Mouse (Mus musculus): ENCODE results near the gene Synpo2l. TPM values are rescaled to one million over a fixed set of nuclear protein-coding genes. Genes with fewer than 3 reads are reported as not detected.

Gene Synpo2l
- total RNA-seq, 2 experiments from 2014 or later = 0.15 to 0.23 TPM

GRCm38 (mm10) chr14:20626971-20627370 lies 41.2 kb downstream of the Synpo2l start:
- no peak overlapping the region for H3K4me3 ChIP-seq
- no peak for DNase-seq (ENCODE audit: low spot score in 2 of 2)
- TF ChIP-seq CTCF (conservative IDR thresholded peaks at IDR 0.05) = no peak

DNA sequence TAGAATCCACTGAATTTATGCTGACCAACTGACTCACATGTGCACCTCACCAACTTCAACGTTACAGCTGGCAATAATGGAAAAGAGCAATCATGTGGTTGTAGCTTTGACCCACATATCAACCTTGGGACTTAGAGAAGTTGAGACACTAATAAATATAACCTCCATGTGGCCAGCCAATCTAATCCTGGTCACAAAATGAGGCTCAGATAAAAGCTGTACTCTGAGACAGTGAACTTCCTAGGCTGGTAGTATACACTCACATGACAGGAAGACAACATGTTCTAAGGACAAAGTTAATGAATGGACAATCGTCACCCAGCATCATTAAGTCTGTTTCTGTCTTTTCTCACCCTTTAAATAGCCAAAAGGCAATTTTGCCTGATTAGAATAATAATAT lies 41.7 kb downstream of the Synpo2l start:
- H3K4me3 ChIP-seq = no peak overlapping the region
- H3K27ac ChIP-seq = no peak overlapping the region
- TF ChIP-seq CTCF (conservative IDR thresholded peaks at IDR 0.05) = no peak
- DNase-seq (ENCODE audit: low spot score in 2 of 2) = no peak

More at GRCm38 (mm10) chr14:20626971-20627370, 41.2 kb downstream of the Synpo2l start:
- H3K27ac ChIP-seq = no peak overlapping the region

DNA sequence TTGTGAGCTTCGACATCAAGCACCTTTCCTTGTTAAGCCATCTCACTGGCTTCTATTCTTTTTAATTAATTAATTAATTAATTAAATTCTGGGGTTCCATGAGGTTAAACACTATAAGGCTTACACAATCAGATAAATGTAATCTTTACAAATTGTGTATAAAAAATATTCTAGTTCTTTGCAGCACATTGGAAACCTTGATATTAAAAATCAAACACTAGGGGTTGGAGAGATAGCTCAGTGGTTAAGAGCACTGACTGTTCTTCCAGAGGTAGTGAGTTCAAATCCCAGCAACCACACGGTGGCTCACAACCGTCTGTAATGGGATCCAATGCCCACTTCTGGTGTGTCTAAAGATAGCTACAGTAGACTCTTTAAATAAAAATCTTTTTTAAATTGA lies 45.2 kb downstream of the Synpo2l start:
- Histone ChIP-seq H3K27ac (peak overlapping the region; percentile 66; the same call in 1 of the 2 replicates), H3K4me3 (no peak overlapping the region)
- DNase-seq (ENCODE audit: low spot score in 2 of 2) = no peak
- TF ChIP-seq CTCF (conservative IDR thresholded peaks at IDR 0.05) = no peak

DNA sequence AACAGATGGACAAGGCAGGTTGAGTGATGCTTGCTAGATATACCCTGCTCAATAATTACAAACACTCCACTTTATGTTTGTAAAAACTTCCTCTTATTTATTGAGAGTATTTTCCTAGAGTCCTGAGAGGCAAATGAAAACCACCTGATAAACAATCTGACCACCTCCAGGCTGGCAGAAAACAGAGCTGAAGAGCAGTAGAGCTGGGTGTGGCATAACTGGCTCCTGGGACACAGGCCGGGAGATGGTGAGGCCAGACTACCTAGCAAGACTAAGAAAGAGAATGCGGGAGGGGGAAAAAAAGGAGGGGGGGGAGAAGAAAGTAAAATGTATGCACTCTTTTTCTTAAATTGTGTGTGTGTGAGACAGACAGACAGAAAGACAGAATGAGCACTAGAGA lies 45.7 kb downstream of the Synpo2l start:
- H3K4me3 ChIP-seq = no peak overlapping the region
- peak overlapping the region; percentile 66 for H3K27ac ChIP-seq
- no peak for TF ChIP-seq CTCF (conservative IDR thresholded peaks at IDR 0.05)
- DNase-seq (ENCODE audit: low spot score in 2 of 2) = no peak

GRCm38 (mm10) chr14:20621903-20622302 lies 46.3 kb downstream of the Synpo2l start:
- Histone ChIP-seq H3K27ac (peak overlapping the region; percentile 66), H3K4me3 (no peak overlapping the region)
- peak in 1 of 2 experiments; percentile 51 for DNase-seq (ENCODE audit: low spot score in 2 of 2)
- TF ChIP-seq CTCF (conservative IDR thresholded peaks at IDR 0.05) = no peak

- TF ChIP-seq CTCF (conservative IDR thresholded peaks at IDR 0.05) = no peak
- H3K4me3 ChIP-seq = no peak overlapping the region
- peak overlapping the region; percentile 95 for H3K27ac ChIP-seq
- peak in 1 of 2 experiments; percentile 23 for DNase-seq (ENCODE audit: low spot score in 2 of 2)
These were observed 49.0 kb downstream of the Synpo2l start for GRCm38 (mm10) chr14:20619131-20619530.

DNA sequence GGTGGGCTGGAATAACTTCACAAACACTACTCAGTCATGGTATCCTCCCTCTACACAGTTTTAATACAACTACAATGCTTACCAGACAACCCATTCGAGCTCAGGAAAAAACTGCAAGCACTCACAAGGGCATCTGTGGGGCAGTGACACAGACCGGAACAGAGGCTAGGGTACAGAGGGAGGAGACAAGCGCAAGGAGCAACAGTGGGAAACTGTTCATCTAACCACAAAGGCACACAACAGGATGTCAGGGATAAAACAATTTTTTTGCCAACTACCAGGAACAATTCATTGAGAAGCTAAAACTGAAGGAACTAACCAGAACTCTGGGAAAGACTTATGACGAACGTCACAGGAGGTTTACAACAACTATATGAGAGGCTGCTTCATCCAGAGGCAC lies 49.9 kb downstream of the Synpo2l start:
- H3K27ac ChIP-seq = peak overlapping the region; percentile 95
- H3K4me3 ChIP-seq = peak overlapping the region; percentile 49
- TF ChIP-seq CTCF (conservative IDR thresholded peaks at IDR 0.05) = no peak
- no peak for DNase-seq (ENCODE audit: low spot score in 2 of 2)

GRCm38 (mm10) chr14:20616421-20616820 lies 51.7 kb downstream of the Synpo2l start:
- DNase-seq (ENCODE audit: low spot score in 2 of 2) = peak; percentile 28 to 43
- no peak for TF ChIP-seq CTCF (conservative IDR thresholded peaks at IDR 0.05)
- Histone ChIP-seq H3K27ac (peak overlapping the region; percentile 95), H3K4me3 (peak overlapping the region; percentile 49)

DNA sequence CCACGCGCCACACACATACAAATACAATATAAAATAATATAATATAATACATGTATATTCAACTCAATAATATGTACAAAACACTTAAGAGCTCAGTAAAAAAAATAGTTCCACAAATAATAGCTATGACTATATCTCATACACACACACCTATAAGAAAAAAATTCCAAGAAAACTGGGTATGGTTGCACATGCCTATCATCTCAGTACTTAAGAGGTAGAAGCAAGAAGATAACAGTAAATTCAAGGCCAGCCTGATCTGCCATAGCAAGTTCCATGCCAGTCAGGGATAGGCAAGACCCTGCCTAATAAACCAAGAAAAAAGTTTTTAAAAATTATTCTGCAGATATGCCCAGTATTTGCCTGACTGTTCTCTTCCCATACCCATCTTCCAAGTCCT lies 53.1 kb downstream of the Synpo2l start:
- H3K4me3 ChIP-seq = no peak overlapping the region; the same call in 1 of the 2 replicates
- no peak for DNase-seq (ENCODE audit: low spot score in 2 of 2)
- H3K27ac ChIP-seq = peak overlapping the region; percentile 95
- TF ChIP-seq CTCF (conservative IDR thresholded peaks at IDR 0.05) = no peak

GRCm38 (mm10) chr14:20612820-20613219 lies 55.3 kb downstream of the Synpo2l start:
- Histone ChIP-seq H3K4me3 (no peak overlapping the region), H3K27ac (no peak overlapping the region)
- no peak for DNase-seq (ENCODE audit: low spot score in 2 of 2)
- TF ChIP-seq CTCF (conservative IDR thresholded peaks at IDR 0.05) = no peak

DNA sequence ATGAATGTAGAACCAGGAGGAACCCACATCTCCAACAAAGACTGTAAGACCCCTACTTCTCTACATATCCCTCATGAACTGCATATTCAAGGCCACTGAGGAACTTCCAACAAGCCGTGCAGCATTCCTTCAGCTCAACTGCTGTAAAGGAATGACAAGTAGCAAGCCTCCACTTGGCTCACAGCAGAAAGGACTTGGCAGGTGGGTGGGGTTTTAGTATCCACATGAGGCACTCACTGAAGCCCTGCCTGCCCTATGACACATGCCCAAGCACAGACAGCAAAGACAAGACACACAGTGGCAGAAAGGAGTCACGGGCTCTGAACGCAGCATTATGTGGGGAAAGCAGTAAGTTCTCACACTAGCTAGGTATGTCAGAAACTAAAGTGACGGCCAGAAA lies 58.0 kb downstream of the Synpo2l start:
- H3K27ac ChIP-seq = 0 out of 2 replicates have a peak overlapping the region, but pooled peaks have one; percentile 14

DNA sequence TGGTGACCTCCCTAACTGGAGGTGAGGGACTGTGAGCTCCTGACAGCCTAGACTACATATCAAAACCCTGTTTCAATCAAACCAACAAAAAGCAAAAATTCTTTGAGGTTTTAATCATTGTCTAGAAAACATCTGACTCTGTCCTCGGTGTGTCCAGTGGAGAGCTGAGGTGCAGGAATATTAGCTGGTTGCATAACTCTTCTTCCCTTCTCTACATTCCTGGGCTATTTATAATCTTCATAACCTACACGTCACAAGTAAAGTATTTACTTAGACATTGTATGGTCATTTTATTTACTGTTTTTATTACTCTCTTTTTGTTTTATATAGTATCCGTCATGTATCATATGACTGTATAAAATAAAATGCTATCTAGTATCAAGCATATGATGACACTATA lies 58.6 kb downstream of the Synpo2l start:
- DNase-seq (ENCODE audit: low spot score in 2 of 2) = no peak
- Histone ChIP-seq H3K4me3 (no peak overlapping the region), H3K27ac (no peak overlapping the region)
- no peak for TF ChIP-seq CTCF (conservative IDR thresholded peaks at IDR 0.05)

More for the DNA sequence above, 58.0 kb downstream of the Synpo2l start:
- no peak for DNase-seq (ENCODE audit: low spot score in 2 of 2)
- TF ChIP-seq CTCF (conservative IDR thresholded peaks at IDR 0.05) = no peak
- H3K4me3 ChIP-seq = no peak overlapping the region

Small RNA genes lying within 50 kb of the gene (microRNA-seq; reads per million reads assigned to microRNA genes)
- 0 to 0.37 reads per million in 2 experiments for gene Mir6946

Other genes starting within 250 kb of the Synpo2l start
- gene Cfap70, start 216.1 kb downstream of the Synpo2l start, total RNA-seq (2021) = 1 to 10 TPM in 1 of 2 experiments, under 1 TPM in 1; 0.51 to 1.4 TPM
- 10 to 100 TPM; 69.0 to 69.6 TPM for gene Anxa7, start 188.2 kb downstream of the Synpo2l start, total RNA-seq (2021)
- 1 to 10 TPM; 1.0 to 1.3 TPM for gene Mss51, start 171.5 kb downstream of the Synpo2l start, total RNA-seq (2021)
- 100 to 1,000 TPM; 302 to 305 TPM for gene Ppp3cb, start 121.8 kb downstream of the Synpo2l start, total RNA-seq (2021)
- gene Usp54, start 27.3 kb downstream of the Synpo2l start, total RNA-seq (2021) = 10 to 100 TPM; 51.4 to 57.1 TPM
- not detected for gene Myoz1, start 11.8 kb downstream of the Synpo2l start, total RNA-seq (2021)
- gene Sec24c, start 6.0 kb upstream of the Synpo2l start, total RNA-seq (2021) = 100 to 1,000 TPM; 104 to 108 TPM
- 10 to 100 TPM; 14.8 to 15.5 TPM for gene Fut11, start 26.6 kb upstream of the Synpo2l start, total RNA-seq (2021)
- gene Chchd1, start 34.7 kb upstream of the Synpo2l start, total RNA-seq (2021) = 10 to 100 TPM; 53.4 to 56.9 TPM
- gene Zswim8, start 39.2 kb upstream of the Synpo2l start, total RNA-seq (2021) = 100 to 1,000 TPM; 189 to 206 TPM
- 10 to 100 TPM; 20.4 to 20.9 TPM for gene Ndst2, start 66.2 kb upstream of the Synpo2l start, total RNA-seq (2021)
- 100 to 1,000 TPM; 216 to 229 TPM for gene Camk2g, start 125.7 kb upstream of the Synpo2l start, total RNA-seq (2021)
- gene Plau, start 168.3 kb upstream of the Synpo2l start, total RNA-seq (2021) = 1 to 10 TPM; 3.2 to 4.2 TPM